Mouse (Mus musculus): ENCODE results near the gene Tm7sf3. TPM values are rescaled to one million over a fixed set of nuclear protein-coding genes. Genes with fewer than 3 reads are reported as not detected.

Tm7sf3 gene
- polyA plus RNA-seq, 1 experiment from 2014 or later = 25.6 TPM

DNA sequence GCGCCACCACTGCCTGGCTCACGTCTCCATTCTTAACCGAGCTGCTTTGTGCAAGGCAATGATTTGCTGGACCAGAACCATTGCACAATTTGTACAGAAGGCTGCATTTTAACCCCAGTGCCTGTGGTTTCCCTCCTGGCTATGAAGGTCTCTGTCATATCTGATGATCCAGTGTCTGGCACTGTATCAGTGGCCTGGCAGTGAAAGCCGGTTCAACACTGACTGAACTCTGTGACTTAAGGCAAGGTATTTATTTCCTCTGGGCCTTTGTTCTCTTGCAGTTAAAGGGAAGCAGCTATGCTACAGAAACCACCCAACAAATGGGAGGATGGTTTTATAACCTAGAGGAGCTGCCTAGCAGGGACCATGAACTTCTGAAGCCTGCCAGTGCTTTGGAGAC, 11.7 kb downstream of the Tm7sf3 start:
- no peak overlapping the region for H3K27ac ChIP-seq
- WGBS = 78% methylated on average over 4 of the region's 4 CpGs
- no peak overlapping the region for H3K9ac ChIP-seq
- no peaks in the 10 kb centered on the region for H3K9me3 ChIP-seq
- H3K27me3 ChIP-seq (replicated peaks) = no peaks in the 10 kb centered on the region
- no peak overlapping the region for H3K4me2 ChIP-seq (replicated peaks)
- peaks cover 12% of the 10 kb centered on the region for H3K4me1 ChIP-seq
- no peaks in the 10 kb centered on the region for H3K36me3 ChIP-seq
- no peak for ATAC-seq (ENCODE audit: low FRiP score, low read depth)
- H3K4me3 ChIP-seq = no peak overlapping the region

DNA sequence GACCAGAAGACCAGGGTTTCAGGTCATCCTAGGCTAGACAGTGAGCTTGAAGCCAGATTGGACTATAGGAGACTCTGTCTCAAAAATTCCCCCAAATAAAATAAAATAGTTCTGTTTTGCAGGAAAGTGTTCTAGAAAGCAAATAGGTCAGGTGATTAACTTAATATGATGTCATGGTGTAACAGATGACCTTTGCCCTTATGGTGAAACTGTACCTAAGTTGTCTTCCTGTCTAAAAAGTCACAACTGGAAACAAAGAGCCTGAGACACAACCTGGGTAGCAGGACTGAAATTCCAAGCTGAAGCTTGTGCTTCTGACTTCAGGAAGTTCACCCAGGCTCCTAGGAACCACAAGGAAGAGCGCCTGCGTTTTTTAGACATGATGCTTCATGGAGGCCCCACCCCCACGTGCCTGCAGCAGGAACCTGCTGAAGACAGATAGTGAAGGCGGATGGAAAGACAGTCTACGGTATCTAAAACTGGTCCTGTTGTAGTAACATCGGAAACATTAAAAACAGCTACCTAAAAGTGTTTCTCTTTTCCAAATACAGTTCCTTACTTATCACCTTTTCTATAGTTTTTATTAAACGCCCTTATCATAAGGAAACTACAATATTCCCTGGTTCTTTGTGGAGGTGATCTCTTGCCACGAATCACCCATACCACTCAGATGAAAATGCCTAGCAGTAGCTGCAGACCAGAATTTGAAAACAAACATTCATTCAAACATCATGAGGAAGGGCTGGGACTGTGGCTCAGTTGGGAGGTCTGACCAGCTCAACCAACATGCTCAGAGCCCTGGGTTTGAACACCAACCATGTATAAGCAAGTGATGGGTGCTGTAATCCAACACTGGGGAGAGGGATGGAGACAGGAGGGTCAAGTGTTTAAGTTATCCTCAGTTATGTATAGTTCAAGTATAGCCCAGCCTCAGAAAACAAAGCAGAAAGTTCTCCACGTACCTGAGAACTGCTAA, 12.6 kb downstream of the Tm7sf3 start:
- peaks cover 12% of the 10 kb centered on the region for H3K4me1 ChIP-seq
- H3K4me2 ChIP-seq (replicated peaks) = no peak overlapping the region
- H3K9ac ChIP-seq = no peak overlapping the region
- H3K4me3 ChIP-seq = no peak overlapping the region
- ATAC-seq (ENCODE audit: low FRiP score, low read depth) = no peak
- H3K9me3 ChIP-seq = no peaks in the 10 kb centered on the region
- H3K27me3 ChIP-seq (replicated peaks) = no peaks in the 10 kb centered on the region
- 87% methylated on average over 9 of the region's 9 CpGs for WGBS
- H3K36me3 ChIP-seq = no peaks in the 10 kb centered on the region
- H3K27ac ChIP-seq = no peak overlapping the region

DNA sequence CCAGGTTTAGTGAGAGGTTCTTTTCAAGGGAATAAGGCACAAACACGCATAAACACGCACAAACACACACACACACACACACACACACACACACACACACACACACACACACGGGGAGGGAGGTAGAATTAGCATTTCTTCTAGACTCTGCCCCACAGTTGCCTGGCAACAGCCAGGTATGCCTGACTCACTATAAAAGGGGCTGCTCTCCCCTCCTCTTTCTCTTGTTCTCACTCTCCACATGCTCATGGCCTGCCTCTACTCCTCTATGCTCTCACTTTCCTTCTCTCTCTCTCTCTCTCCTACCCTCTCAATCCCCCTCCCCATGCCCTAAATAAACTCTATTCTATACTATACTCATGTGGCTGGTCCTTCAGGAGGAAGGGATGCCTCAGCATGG, 14.5 kb downstream of the Tm7sf3 start:
- 62% methylated on average over 3 of the region's 3 CpGs for WGBS

DNA sequence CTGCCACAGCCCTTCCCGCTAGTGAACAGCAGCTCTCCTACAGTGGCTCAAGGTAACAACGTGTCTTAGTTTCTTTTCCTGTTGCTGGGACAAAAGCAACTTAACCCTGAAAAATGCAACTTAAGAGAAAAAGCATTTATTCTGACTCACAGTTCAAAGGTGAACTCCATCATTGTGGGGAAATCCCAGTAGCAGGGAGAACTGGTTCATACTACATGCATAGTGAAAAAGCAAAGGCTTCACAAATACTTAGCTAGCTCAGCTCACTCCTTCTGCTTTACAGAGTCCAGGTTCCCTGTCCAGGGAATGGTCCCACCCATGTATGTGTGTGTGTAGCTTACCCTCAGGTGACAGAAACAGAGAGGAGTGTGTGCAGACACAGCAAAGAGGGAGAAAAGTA, 26.0 kb downstream of the Tm7sf3 start:
- H3K27me3 ChIP-seq (replicated peaks) = no peaks in the 10 kb centered on the region
- H3K4me2 ChIP-seq (replicated peaks) = no peak overlapping the region
- H3K36me3 ChIP-seq = peaks cover 43% of the 10 kb centered on the region
- H3K27ac ChIP-seq = no peak overlapping the region
- 93% methylated on average over 2 of the region's 2 CpGs for WGBS
- H3K9ac ChIP-seq = no peak overlapping the region
- H3K9me3 ChIP-seq = no peaks in the 10 kb centered on the region
- no peak overlapping the region for H3K4me3 ChIP-seq
- no peak for ATAC-seq (ENCODE audit: low FRiP score, low read depth)
- H3K4me1 ChIP-seq = no peaks in the 10 kb centered on the region

More for the DNA sequence above, 14.5 kb downstream of the Tm7sf3 start:
- Histone ChIP-seq H3K27me3 (replicated peaks) (no peaks in the 10 kb centered on the region), H3K9ac (no peak overlapping the region), H3K4me2 (replicated peaks) (no peak overlapping the region), H3K36me3 (peaks cover 6% of the 10 kb centered on the region; the same call in 1 of the 2 replicates), H3K4me1 (peaks cover 2% of the 10 kb centered on the region), H3K27ac (no peak overlapping the region), H3K4me3 (no peak overlapping the region), H3K9me3 (no peaks in the 10 kb centered on the region)
- ATAC-seq (ENCODE audit: low FRiP score, low read depth) = peak; percentile 37; the same call in 1 of the 2 replicates

- Histone ChIP-seq H3K36me3 (peaks cover 43% of the 10 kb centered on the region), H3K4me3 (no peak overlapping the region), H3K27me3 (replicated peaks) (no peaks in the 10 kb centered on the region), H3K9me3 (no peaks in the 10 kb centered on the region), H3K9ac (no peak overlapping the region), H3K4me1 (no peaks in the 10 kb centered on the region), H3K4me2 (replicated peaks) (no peak overlapping the region), H3K27ac (no peak overlapping the region)
- ATAC-seq (ENCODE audit: low FRiP score, low read depth) = no peak
- 92% methylated on average over 8 of the region's 8 CpGs for WGBS
Observed at GRCm38 (mm10) chr6:146615891-146616290, 26.7 kb downstream of the Tm7sf3 start.

DNA sequence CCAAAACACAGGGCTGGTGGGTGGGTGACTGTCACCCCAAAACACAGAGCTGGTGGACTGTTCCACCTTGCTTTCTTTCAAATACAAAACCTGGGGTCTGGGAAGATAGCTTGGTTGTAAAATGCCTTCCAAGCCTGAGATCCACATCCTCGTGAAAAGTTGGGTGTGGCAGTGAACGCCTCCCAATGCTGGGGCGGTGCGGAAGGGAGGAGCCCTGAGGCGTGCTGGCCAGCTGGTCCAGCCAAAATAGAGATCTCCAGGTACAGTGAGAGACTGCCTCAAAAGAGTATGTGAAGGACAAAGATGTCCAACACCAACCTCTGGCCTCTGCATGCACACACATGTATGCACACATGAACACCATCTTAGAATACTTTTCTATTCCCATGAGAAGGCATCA, 28.1 kb downstream of the Tm7sf3 start:
- Histone ChIP-seq H3K36me3 (peaks cover 55% of the 10 kb centered on the region), H3K9me3 (no peaks in the 10 kb centered on the region), H3K4me3 (no peak overlapping the region), H3K4me1 (no peaks in the 10 kb centered on the region), H3K9ac (no peak overlapping the region), H3K4me2 (replicated peaks) (no peak overlapping the region), H3K27ac (no peak overlapping the region), H3K27me3 (replicated peaks) (no peaks in the 10 kb centered on the region)
- 89% methylated on average over 5 of the region's 5 CpGs for WGBS
- no peak for ATAC-seq (ENCODE audit: low FRiP score, low read depth)

DNA sequence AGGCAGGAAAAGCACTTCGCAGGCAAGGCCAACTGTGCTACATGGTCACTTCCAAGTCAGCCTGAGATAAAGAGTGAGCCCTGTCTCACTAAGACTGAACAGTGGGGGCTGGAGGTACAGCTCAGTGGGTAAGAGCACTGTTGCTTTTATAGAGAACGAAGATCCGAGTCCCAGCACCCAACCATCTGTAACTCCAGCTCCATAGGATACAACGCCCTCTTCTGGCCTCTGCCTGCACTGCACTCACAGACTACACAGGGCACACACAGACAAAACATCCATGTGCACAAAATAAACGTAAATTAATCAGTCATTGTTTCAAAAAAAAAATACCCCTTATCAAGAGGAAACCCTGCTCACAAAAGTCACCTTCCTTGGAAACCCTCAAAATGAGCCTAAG, 28.7 kb downstream of the Tm7sf3 start:
- H3K9me3 ChIP-seq = no peaks in the 10 kb centered on the region
- H3K4me1 ChIP-seq = no peaks in the 10 kb centered on the region
- 90% methylated on average over 5 of the region's 5 CpGs for WGBS
- no peak overlapping the region for H3K4me2 ChIP-seq (replicated peaks)
- no peak overlapping the region for H3K27ac ChIP-seq
- no peaks in the 10 kb centered on the region for H3K27me3 ChIP-seq (replicated peaks)
- H3K4me3 ChIP-seq = no peak overlapping the region
- H3K9ac ChIP-seq = no peak overlapping the region
- no peak for ATAC-seq (ENCODE audit: low FRiP score, low read depth)
- H3K36me3 ChIP-seq = peaks cover 57% of the 10 kb centered on the region

DNA sequence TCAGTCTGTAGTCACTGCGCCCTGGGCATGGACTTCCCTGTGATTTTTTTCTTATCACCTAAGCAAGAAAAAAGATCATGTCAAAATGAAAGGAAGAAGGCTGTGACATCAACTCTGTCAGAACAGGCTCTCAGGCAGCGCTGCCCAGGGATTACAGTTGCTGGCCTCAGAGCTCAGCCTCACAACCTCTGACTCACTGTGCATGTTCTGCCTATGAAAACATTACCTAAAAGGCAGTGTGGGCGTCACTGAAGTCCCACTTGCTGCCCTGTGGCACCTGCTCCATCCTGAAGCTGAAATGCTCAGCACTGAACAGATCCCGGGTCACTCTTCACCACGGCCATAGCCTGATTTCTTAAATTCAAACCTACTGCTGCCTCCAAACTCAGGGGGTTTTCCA, 29.9 kb downstream of the Tm7sf3 start:
- no peak overlapping the region for H3K9ac ChIP-seq
- H3K9me3 ChIP-seq = no peaks in the 10 kb centered on the region
- H3K4me2 ChIP-seq (replicated peaks) = no peak overlapping the region
- WGBS = 93% methylated on average over 5 of the region's 5 CpGs
- H3K4me1 ChIP-seq = no peaks in the 10 kb centered on the region
- no peaks in the 10 kb centered on the region for H3K27me3 ChIP-seq (replicated peaks)
- H3K36me3 ChIP-seq = peaks cover 47% of the 10 kb centered on the region
- H3K27ac ChIP-seq = no peak overlapping the region
- ATAC-seq (ENCODE audit: low FRiP score, low read depth) = no peak
- H3K4me3 ChIP-seq = no peak overlapping the region

DNA sequence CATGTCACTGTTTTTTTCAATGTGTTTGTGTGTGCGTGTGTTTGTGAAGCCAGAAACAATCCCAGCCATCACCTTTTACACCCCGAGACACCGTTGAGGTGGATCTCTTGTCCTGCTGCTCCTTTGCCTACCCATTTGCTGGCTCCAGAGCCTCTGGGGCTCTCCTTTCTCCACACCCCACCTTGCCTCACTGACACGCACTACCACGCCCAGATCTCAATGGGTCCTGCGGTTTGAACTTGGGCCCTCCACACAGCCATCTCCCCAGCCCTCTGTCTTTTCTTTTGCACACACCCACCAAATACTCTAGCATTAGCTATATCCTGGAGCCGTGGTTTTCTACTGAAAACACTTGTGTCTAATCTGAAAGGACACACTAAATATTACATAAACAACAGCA, 30.7 kb downstream of the Tm7sf3 start:
- no peak overlapping the region for H3K27ac ChIP-seq
- no peaks in the 10 kb centered on the region for H3K9me3 ChIP-seq
- peaks cover 41% of the 10 kb centered on the region for H3K36me3 ChIP-seq
- H3K4me3 ChIP-seq = no peak overlapping the region
- ATAC-seq (ENCODE audit: low FRiP score, low read depth) = no peak
- no peaks in the 10 kb centered on the region for H3K4me1 ChIP-seq
- no peak overlapping the region for H3K4me2 ChIP-seq (replicated peaks)
- no peaks in the 10 kb centered on the region for H3K27me3 ChIP-seq (replicated peaks)
- WGBS = 93% methylated on average over 7 of the region's 7 CpGs
- H3K9ac ChIP-seq = no peak overlapping the region

- 91% methylated on average over 6 of the region's 6 CpGs for WGBS
- H3K36me3 ChIP-seq = peaks cover 36% of the 10 kb centered on the region
- no peak for ATAC-seq (ENCODE audit: low FRiP score, low read depth)
Observed at GRCm38 (mm10) chr6:146611385-146611784, 31.2 kb downstream of the Tm7sf3 start.

GRCm38 (mm10) chr6:146603651-146604050, 39.0 kb downstream of the Tm7sf3 start:
- Histone ChIP-seq H3K36me3 (peaks cover 59% of the 10 kb centered on the region), H3K27me3 (replicated peaks) (no peaks in the 10 kb centered on the region), H3K4me2 (replicated peaks) (no peak overlapping the region), H3K4me1 (no peaks in the 10 kb centered on the region), H3K9ac (no peak overlapping the region), H3K4me3 (no peak overlapping the region), H3K9me3 (no peaks in the 10 kb centered on the region), H3K27ac (no peak overlapping the region)
- 82% methylated on average over 10 of the region's 10 CpGs for WGBS
- no peak for ATAC-seq (ENCODE audit: low FRiP score, low read depth)

More at GRCm38 (mm10) chr6:146611385-146611784, 31.2 kb downstream of the Tm7sf3 start:
- H3K4me3 ChIP-seq = no peak overlapping the region
- H3K9ac ChIP-seq = no peak overlapping the region
- H3K27me3 ChIP-seq (replicated peaks) = no peaks in the 10 kb centered on the region
- H3K4me2 ChIP-seq (replicated peaks) = no peak overlapping the region
- H3K9me3 ChIP-seq = no peaks in the 10 kb centered on the region
- no peak overlapping the region for H3K27ac ChIP-seq
- no peaks in the 10 kb centered on the region for H3K4me1 ChIP-seq

- Histone ChIP-seq H3K36me3 (peaks cover 62% of the 10 kb centered on the region), H3K27ac (no peak overlapping the region), H3K4me1 (no peaks in the 10 kb centered on the region), H3K9me3 (no peaks in the 10 kb centered on the region), H3K4me2 (replicated peaks) (no peak overlapping the region), H3K27me3 (replicated peaks) (no peaks in the 10 kb centered on the region), H3K9ac (no peak overlapping the region), H3K4me3 (no peak overlapping the region)
- no peak for ATAC-seq (ENCODE audit: low FRiP score, low read depth)
- 83% methylated on average over 4 of the region's 4 CpGs for WGBS
Observed at GRCm38 (mm10) chr6:146602601-146603000, 40.0 kb downstream of the Tm7sf3 start.

- Histone ChIP-seq H3K9me3 (no peaks in the 10 kb centered on the region), H3K36me3 (peaks cover 30% of the 10 kb centered on the region), H3K4me2 (replicated peaks) (no peak overlapping the region), H3K9ac (no peak overlapping the region), H3K4me3 (no peak overlapping the region), H3K27me3 (replicated peaks) (no peaks in the 10 kb centered on the region), H3K4me1 (no peaks in the 10 kb centered on the region), H3K27ac (no peak overlapping the region)
- WGBS = 84% methylated on average over 5 of the region's 5 CpGs
- ATAC-seq (ENCODE audit: low FRiP score, low read depth) = no peak
Observed at GRCm38 (mm10) chr6:146585134-146585533, 57.5 kb downstream of the Tm7sf3 start.

All from neural tube, embryonic 12.5 days (tissue).